2 mouse cellular contexts compared by ENCODE assay signal in genomic region chr5:151428113-151428756, GRCm38 (mm10).
TF ChIP-seq lines count a peak whose summit lies in the region.

TSS of gene Gm42906 (minus strand) at chr5:151428163.

TF ChIP-seq in MEL, 35 proteins besides CTCF, POLR2A, EP300 and RAD21 (continued from another document):
- TF ChIP-seq NRF1 (IDR thresholded peaks at IDR 0.05; ENCODE audit: insufficient read depth, low read depth, low read length, poor library complexity, severe bottlenecking) (no peak), MYC (IDR thresholded peaks at IDR 0.05; ENCODE audit: low read depth, low read length) (no peak), SIN3A (IDR thresholded peaks at IDR 0.05; ENCODE audit: low read length) (no peak), USF2 (IDR thresholded peaks at IDR 0.05; ENCODE audit: borderline replicate concordance in 1 of 2, insufficient read depth in 1 of 2, low read depth in 1 of 2, low read length in 2 of 2) (no peak), KAT2A (conservative IDR thresholded peaks at IDR 0.05; ENCODE audit: low read depth, low read length) (no peak), POLR2AphosphoS2 (IDR thresholded peaks at IDR 0.05; ENCODE audit: low read length) (no peak), HCFC1 (IDR thresholded peaks at IDR 0.05; ENCODE audit: low read depth, low read length) (no peak), MXI1 (IDR thresholded peaks at IDR 0.05; ENCODE audit: low read depth, low read length) (no peak), ELF1 (IDR thresholded peaks at IDR 0.05; ENCODE audit: low read depth, low read length) (no peak), UBTF (IDR thresholded peaks at IDR 0.05; ENCODE audit: borderline replicate concordance, insufficient read depth, low read depth, low read length) (no peak), GABPA (IDR thresholded peaks at IDR 0.05; ENCODE audit: low read depth, low read length) (no peak), BHLHE40 (IDR thresholded peaks at IDR 0.05; ENCODE audit: borderline replicate concordance, low read depth, low read length) (no peak), MYB (IDR thresholded peaks at IDR 0.05; ENCODE audit: low read depth, low read length) (no peak), TCF12 (IDR thresholded peaks at IDR 0.05; ENCODE audit: low read depth, low read length) (no peak), ETS1 (IDR thresholded peaks at IDR 0.05; ENCODE audit: low read depth, low read length) (no peak), MEF2A (IDR thresholded peaks at IDR 0.05; ENCODE audit: extremely low read depth, insufficient replicate concordance, low read depth, low read length, poor library complexity, severe bottlenecking) (no peak)

TF ChIP-seq in myocyte, 11 proteins besides CTCF, POLR2A, EP300 and RAD21 (continued from another document):
- TF ChIP-seq SRF (IDR thresholded peaks at IDR 0.05; ENCODE audit: control insufficient read depth, insufficient read length, low read depth), result no peak
- no peak for TF ChIP-seq REST (IDR thresholded peaks at IDR 0.05; ENCODE audit: insufficient read depth, insufficient read length)
- TF ChIP-seq MYOD1 (IDR thresholded peaks at IDR 0.05; ENCODE audit: control insufficient read depth in 1 of 3, insufficient read length in 2 of 3, low read depth in 2 of 3), result no peak
- no peak for TF ChIP-seq E2F4 (IDR thresholded peaks at IDR 0.05; ENCODE audit: insufficient read depth)
- no peak for TF ChIP-seq TCF3 (IDR thresholded peaks at IDR 0.05; ENCODE audit: insufficient read length, low read depth)
